Mouse (Mus musculus) liver, embryonic 13.5 days (tissue): ENCODE measurements around the gene Tubb2b. TPM values are rescaled to one million over a fixed set of nuclear protein-coding genes. Genes with fewer than 3 reads are reported as not detected.

Source experiments
- ATAC-seq: fragments of 200-750 bp; cut with Nextera tagmentation; 2 replicates; pipeline ENCODE4 v1.8.0; 2017; ENCODE audit warnings: low read depth, mild to moderate bottlenecking, moderate number of reproducible peaks, moderate library complexity
- DNase-seq: peaks from one replicate; pipeline ENCODE4 v3.0.0; 2022
- H3K27ac ChIP-seq: fragments of 300-500 bp; sonication (generic); 2 replicates; pipeline ENCODE4 v1.5.1; 2015; ENCODE audit warnings: moderate library complexity, mild to moderate bottlenecking, inconsistent platforms
- H3K27me3 ChIP-seq: fragments of 300-500 bp; sonication (generic); 2 replicates; pipeline ENCODE4 v1.6.1; 2015; ENCODE audit warnings: mild to moderate bottlenecking, inconsistent platforms
- H3K36me3 ChIP-seq: fragments of 300-500 bp; sonication (generic); 2 replicates; pipeline ENCODE4 v1.6.1; 2015; ENCODE audit warnings: mild to moderate bottlenecking, inconsistent platforms
- H3K4me1 ChIP-seq: fragments of 300-500 bp; sonication (generic); replicated peaks from 2 replicates; pipeline ENCODE4 v1.6.1; 2015; ENCODE audit warnings: inconsistent platforms
- H3K4me2 ChIP-seq: fragments of 300-500 bp; sonication (generic); 2 replicates; pipeline ENCODE4 v1.6.1; 2015; ENCODE audit warnings: inconsistent platforms, mild to moderate bottlenecking, moderate library complexity
- H3K4me3 ChIP-seq: fragments of 300-500 bp; sonication (generic); replicated peaks from 2 replicates; pipeline ENCODE4 v1.5.1; 2015; ENCODE audit warnings: mild to moderate bottlenecking, inconsistent platforms
- H3K9ac ChIP-seq: fragments of 300-500 bp; sonication (generic); 2 replicates; pipeline ENCODE4 v1.6.1; 2015; ENCODE audit warnings: mild to moderate bottlenecking, inconsistent platforms
- H3K9me3 ChIP-seq: fragments of 300-500 bp; sonication (generic); replicated peaks from 2 replicates; pipeline ENCODE4 v1.6.1; 2016; ENCODE audit warnings: inconsistent platforms
- WGBS: fragments of 180-500 bp; shearing (Covaris S2); methylation state at CpG from one replicate; pipeline ENCODE4 v1.1.7; 2015; ENCODE audit not compliant: insufficient replicate concordance; 5-methylcytosine and 5-hydroxymethylcytosine counted together
- polyA plus RNA-seq: library from polyadenylated mRNA; unstranded; fragments of >200 nt; fragmentation: Nextera tagmentation; extraction: Ambion mirVana; gene quantifications from 2 replicates; pipeline ENCODE4 v1.2.1, GENCODE M21; 2015

The Tubb2b gene
- polyA plus RNA-seq, 1 experiment from 2014 or later = 1.5 TPM

DNA sequence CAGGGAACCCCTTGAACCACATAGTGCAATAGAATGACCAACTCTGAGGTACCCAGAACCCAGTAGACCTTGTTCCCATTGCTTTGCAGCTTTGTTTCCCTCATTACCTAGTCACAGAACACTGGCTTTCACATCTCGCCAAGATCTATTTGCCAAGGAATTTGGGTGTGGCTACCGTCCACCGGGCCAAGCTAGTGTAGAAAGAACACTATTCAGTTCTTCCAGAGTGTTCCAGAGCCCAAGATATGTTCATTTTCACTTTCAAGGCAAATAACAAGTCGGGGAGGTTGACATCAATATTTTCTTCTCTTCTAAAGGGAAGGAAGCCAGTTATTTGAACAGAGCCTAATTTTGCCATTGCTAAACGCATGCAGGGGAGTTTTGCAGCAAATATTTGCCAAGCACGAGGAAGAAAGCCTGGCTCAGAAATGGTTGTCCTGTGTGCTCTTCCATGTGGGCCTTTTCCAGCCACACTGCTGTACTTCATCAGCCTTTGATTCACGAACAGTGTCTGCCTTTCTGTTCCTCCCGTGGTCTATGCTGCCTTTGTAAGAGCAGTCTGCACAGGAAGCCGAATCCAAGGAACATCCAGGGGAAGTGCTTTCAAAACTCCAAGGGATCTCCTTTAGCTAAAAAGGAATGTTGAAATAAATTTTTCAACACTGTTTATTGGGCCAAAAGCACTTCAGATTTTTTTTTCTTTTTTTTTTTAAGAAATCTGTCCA, 46.1 kb downstream of the Tubb2b start:
- peaks cover 9% of the 10 kb centered on the region; the same call in 1 of the 2 replicates for H3K27me3 ChIP-seq
- DNase-seq (no peak), ATAC-seq (no peak)
- no peaks in the 10 kb centered on the region; the same call in 1 of the 2 replicates for H3K4me1 ChIP-seq
- no peaks in the 10 kb centered on the region for H3K36me3 ChIP-seq
- no peak overlapping the region for H3K4me2 ChIP-seq
- 58% methylated on average over 9 of the region's 9 CpGs for WGBS
- no peak overlapping the region for H3K9ac ChIP-seq
- no peak overlapping the region for H3K4me3 ChIP-seq
- H3K27ac ChIP-seq = no peak overlapping the region
- no peaks in the 10 kb centered on the region for H3K9me3 ChIP-seq

DNA sequence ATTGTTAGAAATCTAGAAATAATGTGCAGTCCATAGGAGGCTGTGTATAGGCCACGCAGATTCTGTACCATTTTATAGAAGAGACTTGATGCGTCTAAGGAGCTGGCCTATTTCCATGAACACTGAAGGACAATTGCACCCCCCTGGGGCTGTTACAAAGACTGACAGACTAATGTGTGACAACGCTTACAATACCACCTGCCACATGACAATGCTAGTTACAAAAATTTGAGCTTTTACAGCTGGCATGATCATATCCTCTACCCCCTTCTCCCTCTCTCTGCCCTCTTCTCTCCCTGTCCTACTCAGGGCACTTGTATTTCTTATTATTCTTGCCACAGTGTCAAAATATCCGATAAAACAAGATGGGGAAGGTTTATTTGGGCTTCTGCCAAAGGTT, 48.3 kb downstream of the Tubb2b start:
- no peaks in the 10 kb centered on the region for H3K36me3 ChIP-seq
- peaks cover 16% of the 10 kb centered on the region for H3K4me1 ChIP-seq
- no peak overlapping the region for H3K27ac ChIP-seq
- ATAC-seq (no peak), DNase-seq (no peak)
- H3K4me2 ChIP-seq = no peak overlapping the region
- H3K9me3 ChIP-seq = no peaks in the 10 kb centered on the region
- peaks cover 13% of the 10 kb centered on the region; the same call in 1 of the 2 replicates for H3K27me3 ChIP-seq
- H3K9ac ChIP-seq = no peak overlapping the region
- no peak overlapping the region for H3K4me3 ChIP-seq
- 73% methylated on average over 4 of the region's 4 CpGs for WGBS

DNA sequence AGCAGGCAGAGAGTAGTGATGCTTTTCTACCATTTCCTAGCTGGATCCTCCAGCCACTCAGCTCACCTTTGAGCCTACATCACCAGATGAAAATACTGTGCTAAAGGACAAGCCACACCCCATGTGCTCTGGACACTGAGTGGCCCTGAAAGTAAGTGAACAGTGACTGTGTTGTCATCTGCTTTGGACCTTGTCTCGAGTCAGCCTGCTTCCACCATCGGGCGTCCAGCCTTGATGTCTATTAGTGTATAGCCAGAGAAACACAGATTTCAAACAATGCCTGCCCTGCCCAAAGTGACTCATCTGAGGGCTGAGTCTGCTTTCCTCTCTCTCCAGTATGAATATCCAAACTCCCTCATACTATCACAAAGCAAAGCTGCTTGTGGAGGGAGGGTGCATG, 50.5 kb downstream of the Tubb2b start:
- H3K27ac ChIP-seq = no peak overlapping the region
- H3K4me3 ChIP-seq = no peak overlapping the region
- no peak overlapping the region for H3K4me2 ChIP-seq
- H3K4me1 ChIP-seq = peaks cover 23% of the 10 kb centered on the region
- DNase-seq (no peak), ATAC-seq (no peak)
- peaks cover 9% of the 10 kb centered on the region for H3K36me3 ChIP-seq
- H3K27me3 ChIP-seq = peaks cover 13% of the 10 kb centered on the region; the same call in 1 of the 2 replicates
- H3K9ac ChIP-seq = no peak overlapping the region
- no peaks in the 10 kb centered on the region for H3K9me3 ChIP-seq
- 57% methylated on average over 3 of the region's 3 CpGs for WGBS

- Histone ChIP-seq H3K9me3 (no peaks in the 10 kb centered on the region), H3K4me2 (peak overlapping the region; percentile 86), H3K4me3 (peak overlapping the region; percentile 71), H3K27ac (no peak overlapping the region), H3K4me1 (peaks cover 23% of the 10 kb centered on the region), H3K36me3 (peaks cover 9% of the 10 kb centered on the region), H3K9ac (peak overlapping the region; percentile 81; the same call in 1 of the 2 replicates), H3K27me3 (peaks cover 13% of the 10 kb centered on the region; the same call in 1 of the 2 replicates)
- DNase-seq = no peak
- WGBS = 30% methylated on average over 16 of the region's 16 CpGs
- ATAC-seq = no peak
These were observed 51.6 kb downstream of the Tubb2b start for GRCm38 (mm10) chr13:34078500-34079280.

DNA sequence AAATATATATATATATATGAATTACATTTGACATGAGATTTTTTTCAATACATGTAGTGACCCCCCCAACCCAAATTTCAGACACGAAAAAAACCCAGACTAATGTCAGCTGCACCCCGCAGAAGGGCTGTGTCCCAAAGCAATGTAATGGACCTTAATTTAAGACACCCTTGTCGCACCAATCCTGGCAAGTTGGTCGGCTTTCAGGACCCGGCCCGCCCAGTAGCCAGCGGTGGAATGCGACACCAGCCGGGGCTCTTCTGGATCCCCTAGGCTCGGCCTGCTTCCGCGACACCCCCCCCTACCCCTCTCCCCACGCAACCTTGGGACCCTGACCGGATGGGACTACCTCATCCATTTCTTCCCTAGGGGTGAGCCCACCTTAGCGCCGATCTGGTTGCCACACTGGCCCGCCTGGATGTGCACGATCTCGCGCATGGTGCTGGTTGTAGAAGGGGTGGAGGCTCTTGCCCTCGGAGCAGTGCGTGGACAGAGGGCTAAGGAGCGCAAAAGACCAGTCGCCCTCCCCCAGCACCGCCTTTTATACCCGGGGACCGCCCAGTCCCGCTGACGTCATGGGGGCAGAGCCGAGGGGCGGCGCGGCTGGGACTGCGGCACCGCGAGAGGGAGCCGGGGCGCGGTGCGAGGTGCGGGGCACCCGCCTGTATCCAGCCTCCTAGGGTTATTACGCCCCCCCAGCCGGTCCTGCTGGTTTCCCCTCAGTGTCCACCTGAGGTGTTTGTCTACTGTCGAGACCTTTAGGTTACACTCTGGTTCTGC, 52.6 kb downstream of the Tubb2b start, which contains the start of gene Tubb2a:
Gene Tubb2a (minus strand): TSS at position 516 of the 780 bp plus-strand sequence.
- under 1% methylated on average over 37 of the region's 45 CpGs for WGBS
- peak within 1 kb of the TSS; percentile 74 for H3K27ac ChIP-seq

More for the DNA sequence above, 52.6 kb downstream of the Tubb2b start, which contains the start of gene Tubb2a:
- H3K4me3 ChIP-seq = peak within 1 kb of the TSS; percentile 71
- H3K9ac ChIP-seq = peak within 1 kb of the TSS; percentile 81
- peaks cover 13% of the 10 kb centered on the region for H3K36me3 ChIP-seq
- peak; percentile 88 for DNase-seq
- H3K4me2 ChIP-seq = peak within 1 kb of the TSS; percentile 86
- ATAC-seq = peak; percentile 92
- peaks cover 23% of the 10 kb centered on the region for H3K4me1 ChIP-seq
- peaks cover 13% of the 10 kb centered on the region; the same call in 1 of the 2 replicates for H3K27me3 ChIP-seq
- no peaks in the 10 kb centered on the region for H3K9me3 ChIP-seq

Other genes with a start within 250 kb of the Tubb2b start
- gene Serpinb6c, start 224.8 kb downstream of the Tubb2b start, polyA plus RNA-seq = not detected in 2 replicates
- 23.7 and 28.4 TPM in 2 replicates for gene Nqo2, start 165.8 kb downstream of the Tubb2b start, polyA plus RNA-seq
- gene Ripk1, start 128.1 kb downstream of the Tubb2b start, polyA plus RNA-seq = 11.6 and 12.5 TPM in 2 replicates
- 14.2 and 14.3 TPM in 2 replicates for gene Serpinb6a, start 127.7 kb downstream of the Tubb2b start, polyA plus RNA-seq
- gene Bphl, start 92.9 kb downstream of the Tubb2b start, polyA plus RNA-seq = 32.3 and 37.9 TPM in 2 replicates
- gene Tubb2a, start 52.5 kb downstream of the Tubb2b start, polyA plus RNA-seq = 67.7 and 68.7 TPM in 2 replicates
- gene Psmg4, start 32.5 kb upstream of the Tubb2b start, polyA plus RNA-seq = 50.0 and 51.6 TPM in 2 replicates
- 6.2 and 7.7 TPM in 2 replicates for gene Slc22a23, start 214.7 kb upstream of the Tubb2b start, polyA plus RNA-seq